Mouse (Mus musculus) hindbrain, embryonic 13.5 days (tissue): ENCODE measurements around the gene Ppp2r2d. TPM values are rescaled to one million over a fixed set of nuclear protein-coding genes. Genes with fewer than 3 reads are reported as not detected.

ENCODE experiments used
- ATAC-seq: fragments of 200-750 bp; cut with Nextera tagmentation; 2 replicates; pipeline ENCODE4 v1.8.0; 2017; ENCODE audit warnings: moderate TSS enrichment; ENCODE audit not compliant: low FRiP score
- H3K27ac ChIP-seq: fragments of 300-500 bp; sonication (generic); 2 replicates; pipeline ENCODE4 v1.5.1; 2015; ENCODE audit warnings: inconsistent platforms, mild to moderate bottlenecking, moderate library complexity
- H3K27me3 ChIP-seq: fragments of 300-500 bp; sonication (generic); 2 replicates; pipeline ENCODE4 v1.6.1; 2015; ENCODE audit warnings: mild to moderate bottlenecking, inconsistent platforms
- H3K36me3 ChIP-seq: fragments of 300-500 bp; sonication (generic); 2 replicates; pipeline ENCODE4 v1.6.1; 2015; ENCODE audit warnings: mild to moderate bottlenecking, inconsistent platforms
- H3K4me1 ChIP-seq: fragments of 300-500 bp; sonication (generic); replicated peaks from 2 replicates; pipeline ENCODE4 v1.6.1; 2015; ENCODE audit warnings: inconsistent platforms
- H3K4me2 ChIP-seq: fragments of 300-500 bp; sonication (generic); 2 replicates; pipeline ENCODE4 v1.6.1; 2015; ENCODE audit warnings: inconsistent platforms, mild to moderate bottlenecking, moderate library complexity
- H3K4me3 ChIP-seq: fragments of 300-500 bp; sonication (generic); 2 replicates; pipeline ENCODE4 v1.5.1; 2015; ENCODE audit warnings: mild to moderate bottlenecking, inconsistent platforms
- H3K9ac ChIP-seq: fragments of 300-500 bp; sonication (generic); 2 replicates; pipeline ENCODE4 v1.6.1; 2015; ENCODE audit warnings: mild to moderate bottlenecking, inconsistent platforms
- H3K9me3 ChIP-seq: fragments of 300-500 bp; sonication (generic); 2 replicates; pipeline ENCODE4 v1.6.1; 2016; ENCODE audit warnings: inconsistent platforms
- WGBS: fragments of 180-500 bp; shearing (Covaris S2); methylation state at CpG from one replicate; pipeline ENCODE4 v1.1.7; 2015; 5-methylcytosine and 5-hydroxymethylcytosine counted together
- polyA plus RNA-seq: library from polyadenylated mRNA; unstranded; fragments of >200 nt; fragmentation: Nextera tagmentation; extraction: Ambion mirVana; gene quantifications from 2 replicates; pipeline ENCODE4 v1.2.1, GENCODE M21; 2015

Ppp2r2d gene
- polyA plus RNA-seq = 76.0 and 82.5 TPM in 2 replicates

GRCm38 (mm10) chr7:138845544-138846391 lies at the start of gene Ppp2r2d, which contains the start of gene Mapk1ip1:
Gene Ppp2r2d (plus strand): TSS chr7:138846079.
Gene Mapk1ip1 (minus strand): TSS chr7:138846273.
- Histone ChIP-seq H3K4me2 (peak within 1 kb of the TSS; percentile 82), H3K27ac (peak within 1 kb of the TSS; percentile 96), H3K27me3 (no peaks in the 10 kb centered on the region), H3K36me3 (peaks cover 15% of the 10 kb centered on the region; the same call in 1 of the 2 replicates), H3K4me1 (peaks cover 75% of the 10 kb centered on the region), H3K4me3 (peak within 1 kb of the TSS; percentile 98), H3K9ac (peak within 1 kb of the TSS; percentile 98), H3K9me3 (no peaks in the 10 kb centered on the region)
- under 1% methylated on average over 51 of the region's 51 CpGs for WGBS
- peak; percentile 93 for ATAC-seq

GRCm38 (mm10) chr7:138803386-138803785 lies 42.5 kb upstream of the Ppp2r2d start:
- ATAC-seq = no peak
- H3K9ac ChIP-seq = no peak overlapping the region
- H3K4me1 ChIP-seq = no peaks in the 10 kb centered on the region
- H3K27ac ChIP-seq = no peak overlapping the region
- H3K4me2 ChIP-seq = no peak overlapping the region
- H3K9me3 ChIP-seq = peaks cover 12% of the 10 kb centered on the region; the same call in 1 of the 2 replicates
- no peaks in the 10 kb centered on the region for H3K27me3 ChIP-seq
- 57% methylated on average over 4 of the region's 4 CpGs for WGBS
- H3K36me3 ChIP-seq = no peaks in the 10 kb centered on the region
- H3K4me3 ChIP-seq = no peak overlapping the region

GRCm38 (mm10) chr7:138807146-138807545 lies 38.7 kb upstream of the Ppp2r2d start:
- H3K9me3 ChIP-seq = peaks cover 12% of the 10 kb centered on the region; the same call in 1 of the 2 replicates
- no peaks in the 10 kb centered on the region for H3K36me3 ChIP-seq
- 79% methylated on average over 3 of the region's 3 CpGs for WGBS
- no peak overlapping the region for H3K4me2 ChIP-seq
- no peak for ATAC-seq
- H3K4me1 ChIP-seq = no peaks in the 10 kb centered on the region
- H3K27ac ChIP-seq = no peak overlapping the region
- no peak overlapping the region for H3K4me3 ChIP-seq
- H3K27me3 ChIP-seq = no peaks in the 10 kb centered on the region
- no peak overlapping the region for H3K9ac ChIP-seq

- Histone ChIP-seq H3K27ac (peak overlapping the region; percentile 79), H3K27me3 (no peaks in the 10 kb centered on the region), H3K4me1 (peaks cover 18% of the 10 kb centered on the region), H3K4me3 (no peak overlapping the region), H3K9ac (0 out of 2 replicates have a peak overlapping the region, but pooled peaks have one; percentile 6), H3K36me3 (no peaks in the 10 kb centered on the region), H3K4me2 (no peak overlapping the region), H3K9me3 (no peaks in the 10 kb centered on the region)
- 61% methylated on average over 11 of the region's 11 CpGs for WGBS
- no peak for ATAC-seq
Observed at GRCm38 (mm10) chr7:138813213-138813875, 32.5 kb upstream of the Ppp2r2d start.

GRCm38 (mm10) chr7:138818314-138818713 lies 27.6 kb upstream of the Ppp2r2d start:
- H3K9me3 ChIP-seq = no peaks in the 10 kb centered on the region
- no peak overlapping the region for H3K4me3 ChIP-seq
- no peak overlapping the region for H3K9ac ChIP-seq
- H3K4me1 ChIP-seq = peaks cover 13% of the 10 kb centered on the region
- H3K4me2 ChIP-seq = no peak overlapping the region
- WGBS = 63% methylated on average over 4 of the region's 4 CpGs
- no peak for ATAC-seq
- H3K36me3 ChIP-seq = no peaks in the 10 kb centered on the region
- H3K27ac ChIP-seq = no peak overlapping the region
- H3K27me3 ChIP-seq = no peaks in the 10 kb centered on the region

- no peak overlapping the region for H3K4me3 ChIP-seq
Observed at GRCm38 (mm10) chr7:138824423-138824822, 21.5 kb upstream of the Ppp2r2d start.

GRCm38 (mm10) chr7:138824995-138825756 lies 20.7 kb upstream of the Ppp2r2d start:
- Histone ChIP-seq H3K27me3 (no peaks in the 10 kb centered on the region), H3K4me1 (no peaks in the 10 kb centered on the region), H3K27ac (no peak overlapping the region), H3K4me2 (no peak overlapping the region), H3K36me3 (no peaks in the 10 kb centered on the region), H3K4me3 (no peak overlapping the region), H3K9me3 (no peaks in the 10 kb centered on the region), H3K9ac (no peak overlapping the region)
- no peak for ATAC-seq
- 86% methylated on average over 19 of the region's 19 CpGs for WGBS

More at GRCm38 (mm10) chr7:138824423-138824822, 21.5 kb upstream of the Ppp2r2d start:
- H3K27me3 ChIP-seq = no peaks in the 10 kb centered on the region
- no peaks in the 10 kb centered on the region for H3K9me3 ChIP-seq
- H3K4me2 ChIP-seq = no peak overlapping the region
- no peaks in the 10 kb centered on the region for H3K36me3 ChIP-seq
- ATAC-seq = no peak
- 83% methylated on average over 6 of the region's 6 CpGs for WGBS
- no peaks in the 10 kb centered on the region for H3K4me1 ChIP-seq
- H3K27ac ChIP-seq = no peak overlapping the region
- H3K9ac ChIP-seq = no peak overlapping the region

GRCm38 (mm10) chr7:138827812-138828211 lies 18.1 kb upstream of the Ppp2r2d start:
- Histone ChIP-seq H3K9me3 (no peaks in the 10 kb centered on the region), H3K9ac (no peak overlapping the region), H3K4me3 (no peak overlapping the region), H3K27me3 (no peaks in the 10 kb centered on the region), H3K4me2 (no peak overlapping the region), H3K4me1 (no peaks in the 10 kb centered on the region), H3K36me3 (no peaks in the 10 kb centered on the region), H3K27ac (no peak overlapping the region)
- 15% methylated on average over 11 of the region's 11 CpGs for WGBS
- no peak for ATAC-seq

GRCm38 (mm10) chr7:138835028-138835427 lies 10.9 kb upstream of the Ppp2r2d start:
- Histone ChIP-seq H3K4me3 (no peak overlapping the region), H3K4me2 (no peak overlapping the region), H3K9me3 (no peaks in the 10 kb centered on the region), H3K27ac (no peak overlapping the region), H3K27me3 (no peaks in the 10 kb centered on the region), H3K9ac (no peak overlapping the region), H3K36me3 (peaks cover 17% of the 10 kb centered on the region), H3K4me1 (no peaks in the 10 kb centered on the region)
- 83% methylated on average over 3 of the region's 3 CpGs for WGBS
- no peak for ATAC-seq

- Histone ChIP-seq H3K4me3 (no peak overlapping the region), H3K9ac (peak overlapping the region; percentile 24; the same call in 1 of the 2 replicates), H3K27ac (no peak overlapping the region), H3K36me3 (peaks cover 12% of the 10 kb centered on the region), H3K9me3 (no peaks in the 10 kb centered on the region), H3K4me2 (no peak overlapping the region; the same call in 1 of the 2 replicates), H3K4me1 (peaks cover 45% of the 10 kb centered on the region), H3K27me3 (no peaks in the 10 kb centered on the region)
- ATAC-seq = no peak
- 33% methylated on average over 4 of the region's 4 CpGs for WGBS
Observed at GRCm38 (mm10) chr7:138840594-138841021, 5.3 kb upstream of the Ppp2r2d start.

- no peak overlapping the region for H3K4me3 ChIP-seq
- peak overlapping the region; percentile 60 for H3K27ac ChIP-seq
- peaks cover 45% of the 10 kb centered on the region for H3K4me1 ChIP-seq
- WGBS = 77% methylated on average over 3 of the region's 3 CpGs
- ATAC-seq = no peak
- H3K36me3 ChIP-seq = peaks cover 2% of the 10 kb centered on the region
- H3K9ac ChIP-seq = peak overlapping the region; percentile 36; the same call in 1 of the 2 replicates
- H3K9me3 ChIP-seq = no peaks in the 10 kb centered on the region
- H3K4me2 ChIP-seq = no peak overlapping the region
- H3K27me3 ChIP-seq = no peaks in the 10 kb centered on the region
Observed at GRCm38 (mm10) chr7:138841436-138842151, 4.3 kb upstream of the Ppp2r2d start.
